Mouse (Mus musculus): ENCODE measurements around the gene Tbc1d10a. TPM values are rescaled to one million over a fixed set of nuclear protein-coding genes. Genes with fewer than 3 reads are reported as not detected.

The Tbc1d10a gene
- total RNA-seq (2023): 10 to 100 TPM; 12.7 to 15.3 TPM

DNA sequence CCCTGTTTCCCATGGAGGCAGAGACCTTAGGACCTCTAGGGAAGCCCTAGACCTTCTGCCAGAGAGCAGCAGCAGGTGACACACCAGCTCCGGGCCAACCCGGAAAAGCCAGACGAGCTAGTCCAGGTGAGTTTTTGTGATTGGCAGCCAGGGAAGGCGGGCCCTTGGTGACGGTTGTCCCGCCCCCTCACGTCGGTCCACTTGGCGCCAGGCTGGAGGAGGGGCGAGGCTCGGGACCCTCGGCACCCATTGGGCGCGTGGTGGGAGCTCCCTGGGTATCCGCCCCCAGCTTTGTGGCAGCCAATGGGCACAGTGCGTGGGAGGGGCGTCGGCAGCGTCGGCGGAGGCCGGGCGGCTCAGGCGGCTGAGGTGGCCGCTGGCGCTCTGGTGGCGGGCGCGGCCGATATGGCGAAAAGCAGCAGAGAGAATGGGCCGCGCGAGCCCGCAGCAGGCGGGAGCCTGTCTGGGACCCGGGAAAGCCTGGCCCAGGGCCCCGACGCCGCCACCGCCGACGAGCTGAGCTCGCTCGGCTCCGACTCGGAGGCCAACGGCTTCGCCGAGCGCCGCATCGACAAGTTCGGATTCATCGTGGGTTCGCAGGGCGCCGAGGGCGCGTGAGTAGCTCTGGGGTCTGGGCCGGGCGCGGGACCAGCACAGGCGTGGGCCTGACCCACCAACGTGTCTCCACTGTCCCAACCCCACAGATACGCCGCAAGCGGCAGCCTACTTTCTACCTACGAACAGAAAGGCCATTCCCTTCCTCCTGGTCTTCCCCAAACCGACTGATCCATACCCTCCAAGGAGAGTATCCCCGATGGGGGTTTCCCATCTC is at the start of gene Tbc1d10a:
Tbc1d10a (plus strand) TSS at position 304 of the 832 bp plus-strand sequence.

DNA sequence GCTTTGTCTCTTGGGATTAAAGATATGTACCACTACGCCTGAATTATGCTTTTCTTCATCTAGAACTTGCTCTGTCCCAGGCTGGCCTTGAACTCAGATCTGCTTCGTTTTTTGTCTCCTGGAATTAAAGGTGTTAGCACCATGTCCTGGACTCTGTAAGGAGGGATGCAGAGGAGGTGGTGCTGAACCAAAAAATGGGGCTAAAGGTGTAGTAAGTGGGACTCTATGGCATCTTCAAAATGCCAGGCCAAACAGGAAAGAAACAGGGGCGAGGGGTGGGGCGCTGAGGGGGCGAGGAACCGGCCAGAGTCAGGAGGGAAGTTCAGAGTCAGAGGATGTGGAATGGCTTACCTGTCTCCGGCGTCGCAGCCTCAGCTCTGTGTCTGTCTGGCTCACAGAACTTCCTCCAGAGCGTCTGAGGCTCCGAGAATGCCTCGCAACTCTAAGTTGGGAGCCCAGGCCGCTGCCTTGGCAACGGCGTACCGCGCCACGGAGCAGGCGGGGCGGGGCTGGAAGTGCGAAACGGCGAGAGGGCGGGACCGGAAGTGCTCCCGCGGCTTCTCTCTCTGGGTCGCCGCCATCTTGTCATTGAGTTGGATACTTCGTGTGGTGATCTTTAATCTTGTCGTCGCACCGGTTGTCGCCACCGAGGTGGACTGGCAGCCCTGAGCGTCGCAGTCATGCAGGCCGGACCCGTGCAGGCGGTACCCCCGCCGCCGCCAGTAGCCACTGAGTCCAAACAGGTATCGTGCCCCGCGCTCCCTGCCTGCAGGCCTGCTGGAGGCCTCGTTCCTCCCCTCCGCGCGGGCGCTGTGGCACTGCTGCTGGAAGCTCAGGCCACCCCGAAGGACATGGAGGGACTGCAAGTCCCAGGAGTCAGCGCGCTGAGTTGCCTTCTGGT is 26.5 kb upstream of the Tbc1d10a start, which contains the start of the genes Ccdc157 and Sf3a1:
Ccdc157 (minus strand) TSS at position 486 of the 901 bp plus-strand sequence.
Sf3a1 (plus strand) TSS at position 543 of the 901 bp plus-strand sequence.

DNA sequence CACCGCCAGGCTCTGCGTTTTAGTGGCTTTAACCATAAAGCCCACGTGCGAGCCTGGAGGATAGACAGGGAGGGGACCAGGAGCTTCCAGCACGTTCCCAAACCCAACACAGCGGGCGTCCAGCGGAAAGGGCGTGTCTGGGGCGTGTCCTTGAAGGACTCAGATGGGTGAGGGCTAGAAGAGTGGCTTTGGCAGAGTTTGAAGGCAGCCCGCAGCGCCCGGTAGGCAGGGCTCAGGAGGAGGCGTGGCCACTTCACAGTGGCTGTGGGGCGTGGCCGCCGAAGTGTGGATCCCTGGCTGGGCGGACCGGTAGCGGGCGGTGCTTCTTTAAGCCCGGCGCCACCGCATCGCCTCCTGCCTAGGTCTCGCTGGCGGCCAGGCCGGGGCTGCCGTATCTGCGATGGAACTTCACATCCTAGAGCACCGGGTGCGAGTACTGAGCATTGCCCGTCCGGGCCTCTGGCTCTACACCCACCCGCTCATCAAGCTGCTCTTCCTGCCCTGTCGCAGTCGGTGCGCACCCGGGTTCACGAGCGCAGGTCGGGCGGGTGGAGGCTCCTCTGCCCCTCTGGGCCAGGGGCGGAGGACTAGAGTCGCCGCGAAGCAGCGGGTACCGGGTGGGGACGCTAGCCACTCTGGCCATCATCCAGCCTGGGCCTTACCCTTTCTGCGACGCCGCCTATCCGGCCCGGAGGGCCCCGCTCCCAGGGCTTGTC is 31.5 kb downstream of the Tbc1d10a start, which contains the start of gene Castor1:
Castor1 (plus strand) TSS at position 312 of the 716 bp plus-strand sequence.

DNA sequence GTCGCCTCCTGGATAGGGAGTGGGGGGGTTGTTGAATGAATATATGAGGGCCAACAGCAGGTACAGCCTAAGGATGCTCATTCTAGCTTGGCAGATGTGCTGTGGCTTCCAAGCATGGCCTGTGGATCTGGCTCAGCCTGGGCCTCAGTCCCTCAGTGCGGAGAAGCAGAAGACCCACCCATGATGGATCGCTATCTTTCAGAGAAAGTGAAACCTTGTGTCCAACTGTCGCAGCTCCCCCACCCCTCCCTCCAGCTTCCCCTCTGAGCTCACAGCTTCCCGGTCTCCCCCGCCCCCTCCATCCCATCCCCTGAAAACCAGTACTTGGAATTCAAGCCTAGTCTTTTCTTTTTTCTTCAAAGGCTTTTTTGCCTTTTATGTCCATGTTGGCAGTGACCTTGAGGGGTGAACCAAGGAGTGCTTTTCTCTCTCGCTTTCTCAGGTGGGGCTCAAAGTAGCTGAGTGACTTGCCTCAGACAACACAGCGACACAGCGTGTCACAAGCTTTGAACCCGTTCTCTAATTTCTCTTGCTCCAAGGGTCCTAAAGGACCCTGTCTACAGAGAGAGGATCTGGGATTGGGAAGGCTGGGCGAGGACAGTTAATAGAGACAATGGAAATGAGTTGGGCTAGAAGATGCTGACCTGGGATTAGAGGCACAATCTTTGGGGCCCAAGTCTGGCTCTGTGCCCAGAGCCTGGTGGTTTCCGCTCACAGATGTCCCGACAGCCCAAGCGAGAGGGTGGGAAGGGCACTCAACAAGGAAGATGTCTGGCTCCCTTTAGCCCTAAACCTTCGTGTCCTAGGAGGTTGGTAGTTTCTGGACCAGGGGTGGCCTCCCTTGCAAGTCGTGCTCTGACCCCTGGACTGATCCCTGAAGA is 49.3 kb downstream of the Tbc1d10a start, which contains the start of gene Osm:
Osm (plus strand) TSS at position 756 of the 881 bp plus-strand sequence.

DNA sequence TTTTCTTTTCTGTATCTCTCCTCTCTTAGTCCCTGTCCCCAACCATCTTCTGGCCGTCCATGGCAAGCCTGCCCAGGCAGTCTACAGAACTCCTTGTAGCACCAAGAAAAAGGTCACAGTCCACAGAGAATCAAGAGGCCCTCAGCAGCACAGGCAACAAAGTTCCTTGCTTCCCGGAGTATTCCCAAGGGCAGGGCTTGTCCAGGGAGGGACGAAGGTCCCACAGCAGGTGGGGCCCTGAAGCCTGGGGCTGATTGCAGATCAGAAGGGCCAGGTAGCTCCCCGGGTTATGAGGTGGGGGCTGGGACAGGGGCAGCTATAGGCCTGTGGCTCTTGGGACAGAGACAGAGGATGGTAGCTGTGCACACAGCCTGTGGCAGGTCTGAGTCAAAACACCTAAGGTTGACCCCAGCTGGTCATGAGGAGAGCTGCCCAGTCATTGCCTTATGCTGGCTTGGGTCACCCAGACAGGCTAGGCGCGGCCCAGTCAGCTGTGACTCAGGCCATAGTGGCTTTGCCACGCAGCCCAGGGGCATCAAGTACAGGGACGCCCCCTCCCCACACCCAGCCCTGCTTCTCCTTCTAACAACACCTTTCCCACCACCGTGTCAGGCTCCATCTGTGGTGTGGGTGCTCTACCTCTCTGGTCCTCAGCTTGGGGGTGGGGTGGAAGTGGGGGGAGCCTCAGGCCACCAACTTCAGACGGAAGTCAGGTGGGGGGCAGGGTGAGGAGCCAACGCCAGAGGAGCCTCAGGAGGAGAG is 70.4 kb downstream of the Tbc1d10a start, which contains the start of gene Lif:
Lif (plus strand) TSS at position 712 of the 762 bp plus-strand sequence.

Other genes with a start within 250 kb of the Tbc1d10a start
- gene Pes1, start 222.8 kb upstream of the Tbc1d10a start, total RNA-seq (2023): 10 to 100 TPM; 23.0 to 32.5 TPM
- not detected for gene 4930556J24Rik, start 210.0 kb upstream of the Tbc1d10a start, total RNA-seq (2023)
- gene Gal3st1, start 203.2 kb upstream of the Tbc1d10a start, total RNA-seq (2023): under 1 TPM in 1 of 2 experiments, not detected in 1; 0.18 TPM
- gene Sec14l4, start 155.3 kb upstream of the Tbc1d10a start, total RNA-seq (2023): not detected
- not detected for gene Sec14l3, start 121.9 kb upstream of the Tbc1d10a start, total RNA-seq (2023)
- 1 to 10 TPM; 3.1 to 3.2 TPM for gene Mtfp1, start 91.3 kb upstream of the Tbc1d10a start, total RNA-seq (2023)
- gene Sec14l2, start 63.4 kb upstream of the Tbc1d10a start, total RNA-seq (2023): 10 to 100 TPM in 1 of 2 experiments, 1 to 10 TPM in 1; 6.1 to 12.8 TPM
- gene Rnf215, start 51.6 kb upstream of the Tbc1d10a start, total RNA-seq (2023): 10 to 100 TPM in 1 of 2 experiments, 1 to 10 TPM in 1; 9.8 to 12.9 TPM
- 1 to 10 TPM; 2.3 to 3.0 TPM for gene Ccdc157, start 26.5 kb upstream of the Tbc1d10a start, total RNA-seq (2023)
- gene Sf3a1, start 26.4 kb upstream of the Tbc1d10a start, total RNA-seq (2023): 10 to 100 TPM; 35.8 to 44.4 TPM
- gene Castor1, start 31.4 kb downstream of the Tbc1d10a start, total RNA-seq (2023): 1 to 10 TPM; 4.4 to 5.2 TPM
- 100 to 1,000 TPM; 281 to 323 TPM for gene Osm, start 49.6 kb downstream of the Tbc1d10a start, total RNA-seq (2023)
- gene Lif, start 70.8 kb downstream of the Tbc1d10a start, total RNA-seq (2023): 1 to 10 TPM; 1.9 to 3.0 TPM